Mouse (Mus musculus) limb, embryonic 15.5 days (tissue): ENCODE results near the gene Cttnbp2nl. TPM values are rescaled to one million over a fixed set of nuclear protein-coding genes. Genes with fewer than 3 reads are reported as not detected.

Source experiments
- ATAC-seq: fragments of 200-750 bp; cut with Nextera tagmentation; 2 replicates; pipeline ENCODE4 v1.8.0; 2017; ENCODE audit warnings: low read depth, moderate TSS enrichment; ENCODE audit not compliant: insufficient number of reproducible peaks, low FRiP score, low TSS enrichment
- H3K27ac ChIP-seq: fragments of 300-500 bp; sonication (generic); 2 replicates; pipeline ENCODE4 v1.5.1; 2015; ENCODE audit warnings: moderate library complexity, mild to moderate bottlenecking, inconsistent platforms
- H3K27me3 ChIP-seq: fragments of 300-500 bp; sonication (generic); 2 replicates; pipeline ENCODE4 v1.6.1; 2015; ENCODE audit warnings: inconsistent platforms
- H3K36me3 ChIP-seq: fragments of 300-500 bp; sonication (generic); 2 replicates; pipeline ENCODE4 v1.6.1; 2015; ENCODE audit warnings: inconsistent platforms
- H3K4me1 ChIP-seq: fragments of 300-500 bp; sonication (generic); 2 replicates; pipeline ENCODE4 v1.6.1; 2015; ENCODE audit warnings: inconsistent platforms
- H3K4me2 ChIP-seq: fragments of 300-500 bp; sonication (generic); 2 replicates; pipeline ENCODE4 v1.6.1; 2015; ENCODE audit warnings: mild to moderate bottlenecking, inconsistent platforms
- H3K4me3 ChIP-seq: fragments of 300-500 bp; sonication (generic); 2 replicates; pipeline ENCODE4 v1.5.1; 2015; ENCODE audit warnings: mild to moderate bottlenecking, inconsistent platforms
- H3K9ac ChIP-seq: fragments of 300-500 bp; sonication (generic); 2 replicates; pipeline ENCODE4 v1.6.1; 2015; ENCODE audit warnings: inconsistent platforms
- H3K9me3 ChIP-seq: fragments of 300-500 bp; sonication (generic); 2 replicates; pipeline ENCODE4 v1.6.1; 2016; ENCODE audit warnings: inconsistent platforms
- WGBS: fragments of 180-500 bp; shearing (Covaris S2); methylation state at CpG from one replicate; pipeline ENCODE4 v1.1.7; 2015; 5-methylcytosine and 5-hydroxymethylcytosine counted together
- polyA plus RNA-seq: library from polyadenylated mRNA; unstranded; fragments of >200 nt; fragmentation: Nextera tagmentation; extraction: Ambion mirVana; gene quantifications from 2 replicates; pipeline ENCODE4 v1.2.1, GENCODE M21; 2015

Cttnbp2nl gene
- polyA plus RNA-seq, 1 experiment from 2014 or later: 28.1 TPM

DNA sequence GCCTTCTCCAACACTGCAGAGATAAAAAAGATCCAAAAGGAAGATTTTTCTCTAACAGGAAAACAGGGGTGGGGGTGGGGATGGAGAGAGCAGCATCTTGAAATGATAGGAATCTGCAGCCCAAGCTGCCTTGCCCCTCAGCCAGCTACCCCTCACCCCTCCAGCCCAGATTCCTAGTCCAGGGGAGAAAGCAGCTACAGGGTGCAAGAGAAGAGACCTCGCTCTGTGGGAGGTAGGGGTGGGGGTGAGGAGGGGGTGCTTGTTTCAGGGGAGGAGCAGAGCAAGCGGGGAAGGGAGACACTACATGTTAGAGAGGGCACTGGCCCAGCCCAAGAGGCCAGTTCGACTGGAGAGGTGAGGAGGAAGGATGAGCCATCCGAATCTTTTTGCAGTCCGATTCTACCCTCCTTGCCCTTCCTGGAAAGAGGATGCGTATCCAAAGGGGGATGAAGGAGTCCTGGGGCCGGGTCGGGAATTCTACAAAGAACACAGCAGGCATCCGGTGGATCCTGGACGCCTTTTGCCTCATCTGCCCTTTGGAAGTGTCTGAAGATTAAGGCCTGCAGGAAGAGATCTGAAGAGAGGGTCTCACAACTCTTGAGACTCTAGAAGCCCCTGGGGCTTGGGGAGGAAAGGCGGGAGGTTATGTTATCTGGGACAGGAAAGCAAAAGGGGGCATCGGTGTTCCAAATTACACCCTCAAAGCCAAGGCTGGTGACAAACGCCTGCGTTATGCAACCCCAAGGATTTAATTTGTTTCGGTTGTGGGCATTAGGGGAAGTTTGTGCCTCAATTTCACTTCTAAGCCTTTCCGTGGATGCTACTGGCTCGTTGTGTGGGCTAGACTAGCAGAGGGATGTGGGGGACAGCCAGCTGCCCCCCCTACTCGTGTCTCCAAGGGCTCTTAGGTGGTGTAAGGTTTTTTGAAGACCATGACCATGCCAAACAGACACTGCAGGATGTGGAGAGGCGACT lies 92.6 kb downstream of the Cttnbp2nl start:
- H3K9ac ChIP-seq: no peak overlapping the region
- H3K4me3 ChIP-seq: peak overlapping the region; percentile 55
- H3K36me3 ChIP-seq: no peaks in the 10 kb centered on the region
- H3K9me3 ChIP-seq: no peaks in the 10 kb centered on the region
- peaks cover 53% of the 10 kb centered on the region for H3K27me3 ChIP-seq
- 15% methylated on average over 19 of the region's 19 CpGs for WGBS
- peaks cover 51% of the 10 kb centered on the region for H3K4me1 ChIP-seq
- H3K27ac ChIP-seq: no peak overlapping the region
- H3K4me2 ChIP-seq: peak overlapping the region; percentile 90
- no peak for ATAC-seq

DNA sequence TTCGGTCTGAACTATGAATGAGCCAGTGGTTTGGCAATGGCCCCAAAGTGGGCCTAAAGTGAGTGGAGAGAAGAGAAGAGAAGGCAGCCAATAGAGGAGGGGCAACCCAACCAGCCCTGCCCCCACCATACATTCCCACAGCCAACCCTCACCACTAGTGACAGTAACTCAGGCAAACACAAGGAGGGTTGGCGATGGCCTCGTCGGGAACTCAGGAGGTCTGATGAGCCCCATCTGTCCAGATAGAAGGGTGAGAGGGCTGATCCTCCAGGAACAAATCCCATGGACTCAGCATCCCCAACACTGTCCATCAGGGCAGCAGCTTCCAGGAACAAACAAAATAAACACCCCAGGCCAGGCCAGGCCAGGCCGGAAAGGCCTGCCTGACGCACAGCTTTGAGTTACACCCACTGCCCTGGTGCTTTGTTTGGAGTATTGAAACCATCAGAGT lies 96.8 kb downstream of the Cttnbp2nl start:
- H3K27ac ChIP-seq: no peak overlapping the region
- H3K27me3 ChIP-seq: peaks cover 29% of the 10 kb centered on the region
- no peak overlapping the region for H3K4me2 ChIP-seq
- H3K36me3 ChIP-seq: peaks cover 28% of the 10 kb centered on the region
- no peak for ATAC-seq
- 68% methylated on average over 6 of the region's 6 CpGs for WGBS
- H3K4me1 ChIP-seq: peaks cover 13% of the 10 kb centered on the region
- no peak overlapping the region for H3K4me3 ChIP-seq
- no peak overlapping the region for H3K9ac ChIP-seq
- H3K9me3 ChIP-seq: no peaks in the 10 kb centered on the region

DNA sequence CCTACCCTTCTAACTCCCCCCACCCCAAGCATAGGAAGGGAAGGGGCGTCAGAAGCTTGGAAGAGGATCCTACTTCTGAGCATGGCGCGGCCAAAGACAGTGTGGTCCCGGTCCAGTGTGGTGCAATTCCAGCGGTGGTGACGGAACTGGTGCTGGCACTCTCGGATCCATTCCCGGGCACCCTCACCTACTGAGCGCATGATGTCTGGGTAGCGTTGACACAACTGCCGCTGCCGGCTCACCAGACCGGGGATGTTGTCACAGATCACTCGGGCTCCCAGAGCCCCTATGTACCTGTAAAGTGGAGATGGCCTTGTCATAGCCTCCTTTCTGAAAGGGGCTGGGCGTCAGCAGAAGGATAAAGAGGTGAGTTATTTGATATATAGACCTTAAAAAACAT lies 98.4 kb downstream of the Cttnbp2nl start:
- ATAC-seq: no peak
- no peak overlapping the region for H3K27ac ChIP-seq
- H3K9me3 ChIP-seq: no peaks in the 10 kb centered on the region
- H3K27me3 ChIP-seq: peaks cover 13% of the 10 kb centered on the region
- H3K9ac ChIP-seq: no peak overlapping the region
- peaks cover 38% of the 10 kb centered on the region for H3K36me3 ChIP-seq
- H3K4me2 ChIP-seq: no peak overlapping the region
- H3K4me1 ChIP-seq: no peaks in the 10 kb centered on the region
- 96% methylated on average over 15 of the region's 15 CpGs for WGBS
- H3K4me3 ChIP-seq: no peak overlapping the region

DNA sequence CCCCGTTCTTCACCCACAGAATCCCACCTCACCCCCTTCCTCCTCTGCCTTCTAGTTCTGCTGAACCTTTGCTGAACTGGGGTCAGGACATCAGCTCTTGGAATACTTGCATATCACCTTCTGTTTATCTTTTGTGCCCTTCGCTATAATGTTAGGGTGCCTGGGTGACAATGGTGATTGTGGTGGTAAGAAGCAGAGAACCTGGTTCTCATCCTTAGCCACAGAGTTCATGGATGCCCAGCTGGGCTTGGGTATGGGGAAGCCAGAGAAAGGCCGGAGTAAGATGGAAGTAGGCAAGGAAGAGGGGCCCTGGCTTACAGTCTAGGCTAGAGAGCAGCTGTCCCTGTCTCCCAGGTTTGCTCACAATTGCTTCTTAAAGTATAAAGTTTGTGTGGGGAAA lies 98.8 kb downstream of the Cttnbp2nl start:
- Histone ChIP-seq H3K9me3 (no peaks in the 10 kb centered on the region), H3K4me2 (no peak overlapping the region), H3K36me3 (peaks cover 38% of the 10 kb centered on the region), H3K4me3 (no peak overlapping the region), H3K27ac (no peak overlapping the region), H3K4me1 (no peaks in the 10 kb centered on the region), H3K27me3 (peaks cover 10% of the 10 kb centered on the region), H3K9ac (no peak overlapping the region)
- WGBS: 90% methylated on average over 3 of the region's 3 CpGs
- no peak for ATAC-seq

DNA sequence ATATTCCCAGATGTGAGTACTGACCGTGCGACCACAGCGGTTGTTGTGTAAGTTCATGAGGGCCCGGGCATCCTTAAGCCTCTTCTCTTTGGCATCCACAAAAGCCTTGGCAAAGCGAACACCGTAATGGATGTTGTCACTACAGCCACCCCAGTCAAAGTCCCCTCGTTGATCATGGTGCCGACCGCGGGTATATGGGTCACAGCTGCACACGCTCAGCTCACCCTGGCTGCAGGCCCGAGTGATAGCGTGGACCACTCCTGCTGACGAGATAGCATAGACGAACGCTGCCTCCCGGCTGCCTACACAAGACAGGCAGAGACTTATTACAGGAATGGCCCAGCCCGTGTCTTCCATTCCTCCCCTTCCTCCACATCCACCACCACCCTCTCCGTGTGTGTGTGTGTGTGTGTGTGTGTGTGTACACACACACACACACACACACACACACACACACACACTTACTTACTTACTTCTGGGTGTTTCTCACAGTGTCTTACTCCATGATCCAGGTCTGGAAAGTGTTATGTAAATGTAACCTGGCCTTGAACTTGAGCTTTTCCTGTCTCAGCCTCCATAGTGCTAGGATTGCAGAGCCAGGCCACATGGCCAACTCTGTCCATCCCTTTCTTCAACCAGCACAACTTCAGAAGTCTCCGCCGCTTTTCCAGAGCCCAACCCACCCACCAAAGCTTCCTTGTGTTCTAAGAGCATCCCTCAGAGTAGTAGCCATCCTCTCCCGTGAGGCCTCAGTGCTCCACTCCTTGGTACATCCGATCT lies 99.9 kb downstream of the Cttnbp2nl start:
- Histone ChIP-seq H3K36me3 (peaks cover 40% of the 10 kb centered on the region), H3K4me3 (no peak overlapping the region), H3K9ac (no peak overlapping the region), H3K4me2 (no peak overlapping the region), H3K27me3 (no peaks in the 10 kb centered on the region), H3K27ac (no peak overlapping the region), H3K9me3 (no peaks in the 10 kb centered on the region), H3K4me1 (no peaks in the 10 kb centered on the region)
- ATAC-seq: no peak
- WGBS: 91% methylated on average over 23 of the region's 23 CpGs

Other genes with a start within 250 kb of the Cttnbp2nl start
- 48.7 and 50.7 TPM in 2 replicates for gene Mov10, start 234.6 kb downstream of the Cttnbp2nl start, polyA plus RNA-seq
- gene St7l, start 189.1 kb downstream of the Cttnbp2nl start, polyA plus RNA-seq: 40.7 and 45.0 TPM in 2 replicates
- 194 and 201 TPM in 2 replicates for gene Capza1, start 188.6 kb downstream of the Cttnbp2nl start, polyA plus RNA-seq
- 1.2 and 1.7 TPM in 2 replicates for gene Wnt2b, start 91.2 kb downstream of the Cttnbp2nl start, polyA plus RNA-seq
- gene 4930564D02Rik, start 13.7 kb upstream of the Cttnbp2nl start, polyA plus RNA-seq: not detected in 2 replicates